Mouse (Mus musculus): ENCODE measurements around the gene Nup88. TPM values are rescaled to one million over a fixed set of nuclear protein-coding genes. Genes with fewer than 3 reads are reported as not detected.

Gene Nup88
- polyA plus RNA-seq, 1 experiment from 2014 or later = 153 TPM

DNA sequence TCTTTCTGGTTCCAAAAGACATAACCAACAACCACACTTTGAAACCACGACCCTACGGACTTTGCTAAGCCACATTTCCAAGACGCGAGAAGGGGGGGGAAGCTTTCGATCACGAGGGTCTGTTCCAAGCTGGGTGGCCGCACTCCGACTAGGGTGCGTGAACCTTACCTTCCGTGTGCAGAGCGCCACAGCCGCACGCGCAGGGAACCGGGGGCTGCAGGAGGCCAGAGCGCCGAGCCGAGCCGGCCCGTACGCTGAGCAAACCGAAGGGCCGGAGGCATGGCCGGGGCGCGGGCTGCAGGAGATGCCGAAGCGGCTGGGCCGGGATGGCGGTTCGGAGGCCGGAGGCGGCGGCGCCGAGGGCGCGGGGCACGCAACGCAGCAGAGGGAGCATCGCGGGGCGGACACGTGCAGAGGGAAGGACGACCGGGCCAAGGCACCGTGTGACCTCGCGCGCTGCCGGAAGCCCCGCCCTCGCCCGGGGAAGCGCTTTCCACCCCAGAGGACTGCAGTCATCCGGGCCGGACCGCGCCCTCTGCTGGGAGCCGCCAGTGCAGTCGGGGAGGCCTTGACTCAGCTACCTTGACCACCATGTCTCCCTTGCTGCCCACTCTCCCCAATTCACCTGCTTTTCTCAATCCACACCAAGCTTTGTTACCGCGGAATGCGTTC, 12.9 kb upstream of the Nup88 start, which contains the start of gene C1qbp:
C1qbp (minus strand) TSS at position 470 of the 672 bp plus-strand sequence.
- peaks cover 14% of the 10 kb centered on the region for H3K4me1 ChIP-seq
- peak within 1 kb of the TSS; percentile 100 for H3K4me3 ChIP-seq
- WGBS = under 1% methylated on average over 64 of the region's 64 CpGs
- H3K9ac ChIP-seq = peak within 1 kb of the TSS; percentile 95
- peak; percentile 98 for ATAC-seq
- no peaks in the 10 kb centered on the region for H3K9me3 ChIP-seq (replicated peaks)
- H3K27ac ChIP-seq = peak within 1 kb of the TSS; percentile 38; the same call in 1 of the 2 replicates
- peaks cover 71% of the 10 kb centered on the region for H3K36me3 ChIP-seq (ENCODE audit: poor library complexity, severe bottlenecking)
- peak within 1 kb of the TSS; percentile 66 for H3K4me2 ChIP-seq
- no peaks in the 10 kb centered on the region for H3K27me3 ChIP-seq

- Histone ChIP-seq H3K4me3 (peak overlapping the region; percentile 100), H3K27ac (no peak overlapping the region), H3K4me1 (peaks cover 14% of the 10 kb centered on the region), H3K4me2 (peak overlapping the region; percentile 66), H3K9ac (peak overlapping the region; percentile 95), H3K27me3 (no peaks in the 10 kb centered on the region), H3K36me3 (ENCODE audit: poor library complexity, severe bottlenecking) (peaks cover 71% of the 10 kb centered on the region), H3K9me3 (replicated peaks) (no peaks in the 10 kb centered on the region)
- ATAC-seq = no peak
- 9% methylated on average over 12 of the region's 12 CpGs for WGBS
Observed at GRCm38 (mm10) chr11:70982030-70982429, 12.3 kb upstream of the Nup88 start.

GRCm38 (mm10) chr11:70980751-70981510, 11.2 kb upstream of the Nup88 start:
- Histone ChIP-seq H3K27me3 (no peaks in the 10 kb centered on the region), H3K9ac (no peak overlapping the region), H3K27ac (no peak overlapping the region), H3K4me2 (no peak overlapping the region), H3K9me3 (replicated peaks) (no peaks in the 10 kb centered on the region), H3K36me3 (ENCODE audit: poor library complexity, severe bottlenecking) (peaks cover 71% of the 10 kb centered on the region), H3K4me1 (peaks cover 14% of the 10 kb centered on the region), H3K4me3 (no peak overlapping the region)
- ATAC-seq = no peak
- 94% methylated on average over 14 of the region's 14 CpGs for WGBS

DNA sequence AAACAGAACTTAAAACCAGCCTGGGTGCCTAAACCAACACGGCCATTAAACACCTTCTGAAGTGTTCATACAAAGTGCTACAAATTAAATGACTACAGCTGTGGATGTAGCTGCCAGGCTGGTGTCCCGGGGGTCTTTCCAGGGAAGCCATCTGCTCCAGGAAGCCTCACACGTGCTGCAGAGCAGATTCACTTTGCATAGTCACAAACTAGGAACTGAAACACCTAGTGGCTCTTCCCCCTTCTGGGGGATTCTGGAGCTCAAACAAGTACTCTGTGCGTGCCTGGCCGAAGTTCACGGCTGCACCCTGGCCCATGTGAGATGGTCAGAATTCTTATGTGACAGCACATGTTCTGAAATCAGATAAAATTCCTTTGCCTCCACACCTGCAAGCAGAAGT, 10.5 kb upstream of the Nup88 start:
- Histone ChIP-seq H3K4me2 (no peak overlapping the region), H3K4me3 (no peak overlapping the region), H3K9me3 (replicated peaks) (no peaks in the 10 kb centered on the region), H3K4me1 (peaks cover 14% of the 10 kb centered on the region), H3K27ac (no peak overlapping the region), H3K36me3 (ENCODE audit: poor library complexity, severe bottlenecking) (peaks cover 70% of the 10 kb centered on the region), H3K27me3 (no peaks in the 10 kb centered on the region), H3K9ac (no peak overlapping the region)
- ATAC-seq = no peak
- WGBS = 90% methylated on average over 6 of the region's 6 CpGs

DNA sequence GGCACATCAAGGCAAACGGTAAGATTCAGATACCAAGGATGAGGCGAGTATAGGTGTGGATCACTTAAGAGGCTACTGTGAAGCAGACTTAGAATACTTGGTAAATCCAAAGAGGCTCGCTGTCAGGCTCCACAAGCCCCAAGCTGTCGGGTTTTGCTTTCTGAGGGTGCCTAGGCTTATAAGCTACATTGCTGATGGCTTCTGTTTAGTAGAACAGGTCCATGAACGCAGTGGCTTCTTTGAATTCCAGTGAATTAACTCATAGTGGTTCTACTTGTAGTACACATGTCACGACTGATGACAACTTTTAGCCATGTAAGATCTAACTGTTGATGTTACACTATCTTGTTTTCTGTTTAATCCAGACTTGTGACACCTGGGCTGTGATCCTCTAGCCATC, 7.5 kb upstream of the Nup88 start:
- H3K9ac ChIP-seq = no peak overlapping the region
- no peak for ATAC-seq
- no peak overlapping the region for H3K27ac ChIP-seq
- WGBS = 91% methylated on average over 6 of the region's 6 CpGs
- H3K4me3 ChIP-seq = no peak overlapping the region
- no peaks in the 10 kb centered on the region for H3K9me3 ChIP-seq (replicated peaks)
- H3K4me1 ChIP-seq = peaks cover 14% of the 10 kb centered on the region
- no peak overlapping the region for H3K4me2 ChIP-seq
- peaks cover 84% of the 10 kb centered on the region for H3K36me3 ChIP-seq (ENCODE audit: poor library complexity, severe bottlenecking)
- no peaks in the 10 kb centered on the region for H3K27me3 ChIP-seq

DNA sequence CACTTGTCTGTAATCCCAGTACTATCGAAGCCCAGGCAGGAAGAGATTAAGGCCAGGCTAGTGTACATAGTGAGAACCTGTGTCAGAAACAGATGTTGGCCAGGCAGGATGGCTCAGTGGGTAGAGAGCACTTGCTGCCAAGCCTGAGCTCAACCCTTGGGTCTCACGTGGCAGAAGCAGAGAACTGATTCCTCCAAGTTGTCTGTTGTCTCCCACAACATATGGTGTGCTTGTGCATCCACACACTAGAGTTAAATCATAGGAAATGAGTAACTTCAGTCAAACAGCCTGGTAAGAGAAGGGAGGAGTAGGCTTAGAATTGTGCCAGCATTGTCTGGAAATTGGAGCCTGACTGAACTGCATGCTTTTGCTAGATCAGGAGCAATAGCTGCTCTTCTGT, 5.4 kb upstream of the Nup88 start:
- ATAC-seq = no peak
- peaks cover 75% of the 10 kb centered on the region for H3K36me3 ChIP-seq (ENCODE audit: poor library complexity, severe bottlenecking)
- H3K4me3 ChIP-seq = no peak overlapping the region
- H3K9ac ChIP-seq = no peak overlapping the region
- peaks cover 7% of the 10 kb centered on the region for H3K4me1 ChIP-seq
- no peaks in the 10 kb centered on the region for H3K9me3 ChIP-seq (replicated peaks)
- no peak overlapping the region for H3K4me2 ChIP-seq
- H3K27me3 ChIP-seq = no peaks in the 10 kb centered on the region
- H3K27ac ChIP-seq = no peak overlapping the region
- 76% methylated on average over 2 of the region's 2 CpGs for WGBS

- Histone ChIP-seq H3K36me3 (ENCODE audit: poor library complexity, severe bottlenecking) (peaks cover 62% of the 10 kb centered on the region), H3K9me3 (replicated peaks) (no peaks in the 10 kb centered on the region), H3K4me1 (peaks cover 11% of the 10 kb centered on the region), H3K27me3 (no peaks in the 10 kb centered on the region), H3K9ac (no peak overlapping the region), H3K27ac (no peak overlapping the region), H3K4me2 (no peak overlapping the region), H3K4me3 (no peak overlapping the region)
- no peak for ATAC-seq
- 71% methylated on average over 4 of the region's 4 CpGs for WGBS
Observed at GRCm38 (mm10) chr11:70973947-70974346, 4.2 kb upstream of the Nup88 start.

DNA sequence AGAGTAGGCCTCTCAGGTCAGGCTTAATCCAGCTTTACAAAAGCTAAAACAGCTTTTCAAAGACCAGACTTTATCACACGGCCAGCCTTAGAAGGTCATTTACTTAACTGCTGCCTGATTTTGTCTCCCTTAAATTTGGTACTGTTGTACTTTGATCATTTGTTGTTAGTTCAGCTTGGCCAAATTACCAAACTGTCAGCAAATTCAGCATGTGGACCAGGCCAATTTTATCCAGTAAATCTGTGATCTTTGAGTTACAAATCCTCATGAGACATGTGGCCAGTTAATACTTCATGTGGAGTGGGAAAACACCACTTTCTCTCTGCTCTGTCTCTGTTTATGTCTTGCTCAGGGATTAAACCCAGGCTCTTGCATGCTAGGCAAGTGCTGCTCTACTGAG, 2.8 kb upstream of the Nup88 start:
- no peak for ATAC-seq
- H3K27ac ChIP-seq = no peak overlapping the region
- H3K27me3 ChIP-seq = no peaks in the 10 kb centered on the region
- WGBS = 59% methylated on average over 1 of the region's 1 CpGs
- H3K4me2 ChIP-seq = no peak overlapping the region
- H3K9ac ChIP-seq = no peak overlapping the region
- peaks cover 22% of the 10 kb centered on the region for H3K4me1 ChIP-seq
- H3K9me3 ChIP-seq (replicated peaks) = no peaks in the 10 kb centered on the region
- H3K4me3 ChIP-seq = no peak overlapping the region
- H3K36me3 ChIP-seq (ENCODE audit: poor library complexity, severe bottlenecking) = peaks cover 49% of the 10 kb centered on the region

- peaks cover 42% of the 10 kb centered on the region for H3K36me3 ChIP-seq (ENCODE audit: poor library complexity, severe bottlenecking)
- peak; percentile 5; the same call in 1 of the 2 replicates for ATAC-seq
- peak overlapping the region; percentile 88 for H3K4me2 ChIP-seq
- no peaks in the 10 kb centered on the region for H3K9me3 ChIP-seq (replicated peaks)
- H3K27ac ChIP-seq = peak overlapping the region; percentile 91
- WGBS = 18% methylated on average over 24 of the region's 24 CpGs
- no peaks in the 10 kb centered on the region for H3K27me3 ChIP-seq
- peak overlapping the region; percentile 71 for H3K4me3 ChIP-seq
- H3K9ac ChIP-seq = peak overlapping the region; percentile 74
- H3K4me1 ChIP-seq = peaks cover 24% of the 10 kb centered on the region
Observed at GRCm38 (mm10) chr11:70970560-70971540, 1.1 kb upstream of the Nup88 start.

- WGBS = under 1% methylated on average over 25 of the region's 25 CpGs
- peak; percentile 26 for ATAC-seq
Observed at GRCm38 (mm10) chr11:70969271-70969794, 440 bp downstream of the Nup88 start.

GRCm38 (mm10) chr11:70964222-70964907, 5.4 kb downstream of the Nup88 start:
- no peak overlapping the region for H3K9ac ChIP-seq
- no peak overlapping the region for H3K4me2 ChIP-seq
- WGBS = 78% methylated on average over 4 of the region's 4 CpGs
- peaks cover 72% of the 10 kb centered on the region for H3K36me3 ChIP-seq (ENCODE audit: poor library complexity, severe bottlenecking)
- no peak for ATAC-seq
- H3K4me1 ChIP-seq = peaks cover 17% of the 10 kb centered on the region
- H3K4me3 ChIP-seq = no peak overlapping the region
- H3K27me3 ChIP-seq = no peaks in the 10 kb centered on the region
- no peaks in the 10 kb centered on the region for H3K9me3 ChIP-seq (replicated peaks)
- H3K27ac ChIP-seq = no peak overlapping the region

More at GRCm38 (mm10) chr11:70969271-70969794, 440 bp downstream of the Nup88 start:
- peaks cover 24% of the 10 kb centered on the region for H3K4me1 ChIP-seq
- peaks cover 44% of the 10 kb centered on the region for H3K36me3 ChIP-seq (ENCODE audit: poor library complexity, severe bottlenecking)
- no peaks in the 10 kb centered on the region for H3K27me3 ChIP-seq
- peak overlapping the region; percentile 81 for H3K9ac ChIP-seq
- peak overlapping the region; percentile 88 for H3K4me2 ChIP-seq
- peak overlapping the region; percentile 71 for H3K4me3 ChIP-seq
- peak overlapping the region; percentile 80 for H3K27ac ChIP-seq
- H3K9me3 ChIP-seq (replicated peaks) = no peaks in the 10 kb centered on the region

All from forebrain, embryonic 13.5 days (tissue).